ENCODE assay signal across 23 mouse cellular contexts in genomic region chr10:4096151-4096550, GRCm38 (mm10).
DNase-seq lines count a peak whose midpoint lies in the region; ATAC-seq and TF ChIP-seq lines count a peak whose summit lies in the region.
"Had no signal": no experiment of that assay in that cellular context is flagged by ENCODE, and none has a peak within 500 bp of the region (broad histone marks: within the 10 kb centered on the region; RNA-seq: fewer than 3 reads in every experiment).

No protein-coding gene starts in this region.

- 72% methylated on average over 5 of the region's 5 CpGs for WGBS in heart, embryonic 11.5 days (ENCODE audit: insufficient replicate concordance)
- 64% methylated on average over 5 of the region's 5 CpGs for WGBS in kidney, embryonic 16.5 days
- 54% methylated on average over 5 of the region's 5 CpGs for WGBS in thymus, adult 2 months

- H3K27ac ChIP-seq in heart, embryonic 11.5 days (ENCODE audit: low read depth, low read length) = peak overlapping the region; percentile 7; the same call in 1 of the 2 replicates
- H3K27ac ChIP-seq in kidney, embryonic 16.5 days (ENCODE audit: low read length) = peak overlapping the region; percentile 46; the same call in 1 of the 2 replicates
- no peak overlapping the region; the same call in 1 of the 2 replicates for H3K27ac ChIP-seq in thymus, adult 2 months (ENCODE audit: control insufficient read depth, insufficient read depth, low read length)
- H3K27ac ChIP-seq: embryonic facial prominence, embryonic 13.5 days; forebrain, embryonic 12.5 days; layer of hippocampus, adult 2 months; left cerebral cortex, adult 2 months; limb, embryonic 12.5 days; midbrain, embryonic 13.5 days had no signal

- no peaks in the 10 kb centered on the region for H3K4me1 ChIP-seq in heart, embryonic 11.5 days (ENCODE audit: control insufficient read depth, insufficient read depth, low read length)
- peaks cover 5% of the 10 kb centered on the region for H3K4me1 ChIP-seq in kidney, embryonic 16.5 days (ENCODE audit: insufficient read depth, low read length)
- H3K4me1 ChIP-seq in thymus, adult 2 months (replicated peaks; ENCODE audit: control insufficient read depth, insufficient read depth, low read length) = peaks cover 26% of the 10 kb centered on the region
- H3K4me1 ChIP-seq: embryonic facial prominence, embryonic 13.5 days; forebrain, embryonic 12.5 days; limb, embryonic 12.5 days had no signal

- no peak for DNase-seq in heart, postnatal 10 days
- no peak for DNase-seq in kidney, postnatal 14 days
- peak; percentile 16 for DNase-seq in thymus, postnatal 14 days
- no peak for DNase-seq in thymus, adult 2 months
- DNase-seq: adrenal gland, postnatal 25 days; B cell, adult 2 months; cerebellum, adult 18-20 months; cerebellum, postnatal 10 days; gastrocnemius, postnatal 25 days; heart, adult 18-20 months; kidney, adult 8-10 months; kidney, postnatal 36 days; liver, postnatal 0 days; lung, postnatal 4 days had no signal

- H3K27me3 ChIP-seq in heart, embryonic 11.5 days (ENCODE audit: control insufficient read depth, insufficient read depth, low read length) = no peaks in the 10 kb centered on the region
- H3K27me3 ChIP-seq in kidney, embryonic 16.5 days (ENCODE audit: insufficient read depth, low read length) = no peaks in the 10 kb centered on the region
- H3K27me3 ChIP-seq in thymus, adult 2 months (ENCODE audit: control insufficient read depth, insufficient read depth, low read length) = no peaks in the 10 kb centered on the region
- H3K27me3 ChIP-seq: embryonic facial prominence, embryonic 13.5 days; forebrain, embryonic 12.5 days; limb, embryonic 12.5 days; midbrain, embryonic 13.5 days had no signal

- no peak overlapping the region for H3K4me3 ChIP-seq in heart, embryonic 11.5 days (ENCODE audit: low read depth, low read length)
- H3K4me3 ChIP-seq in kidney, embryonic 16.5 days (ENCODE audit: low read length) = no peak overlapping the region
- H3K4me3 ChIP-seq in thymus, adult 2 months (ENCODE audit: control insufficient read depth, insufficient read depth, low read length) = no peak overlapping the region
- H3K4me3 ChIP-seq: embryonic facial prominence, embryonic 13.5 days; forebrain, embryonic 12.5 days; layer of hippocampus, adult 2 months; left cerebral cortex, adult 2 months; limb, embryonic 12.5 days; midbrain, embryonic 13.5 days had no signal

- no peaks in the 10 kb centered on the region for H3K36me3 ChIP-seq in heart, embryonic 11.5 days (ENCODE audit: control insufficient read depth, insufficient read depth, low read length)
- H3K36me3 ChIP-seq in kidney, embryonic 16.5 days (ENCODE audit: insufficient read depth, low read length) = peaks cover 6% of the 10 kb centered on the region; the same call in 1 of the 2 replicates
- H3K36me3 ChIP-seq in thymus, adult 2 months (ENCODE audit: control insufficient read depth, insufficient read depth, low read length) = no peaks in the 10 kb centered on the region
- H3K36me3 ChIP-seq: embryonic facial prominence, embryonic 13.5 days; limb, embryonic 12.5 days; midbrain, embryonic 13.5 days had no signal

- H3K9me3 ChIP-seq in heart, embryonic 11.5 days (replicated peaks; ENCODE audit: control insufficient read depth, low read length) = no peaks in the 10 kb centered on the region
- H3K9me3 ChIP-seq in kidney, embryonic 16.5 days (ENCODE audit: low read length) = no peaks in the 10 kb centered on the region
- H3K9me3 ChIP-seq: embryonic facial prominence, embryonic 13.5 days; forebrain, embryonic 12.5 days; limb, embryonic 12.5 days; midbrain, embryonic 13.5 days had no signal

- no peak overlapping the region for H3K4me2 ChIP-seq in heart, embryonic 11.5 days
- no peak overlapping the region for H3K4me2 ChIP-seq in kidney, embryonic 16.5 days (replicated peaks; ENCODE audit: low read depth, low read length)
- H3K4me2 ChIP-seq: embryonic facial prominence, embryonic 13.5 days; forebrain, embryonic 12.5 days; limb, embryonic 12.5 days; midbrain, embryonic 13.5 days had no signal

- no peak for TF ChIP-seq POLR2A in thymus, adult 2 months (IDR thresholded peaks at IDR 0.05; ENCODE audit: control insufficient read depth, extremely low read depth, insufficient read depth, low read length, poor library complexity)

- H3K9ac ChIP-seq in heart, embryonic 11.5 days (ENCODE audit: low read depth, low read length) = no peak overlapping the region
- H3K9ac ChIP-seq in kidney, embryonic 16.5 days (replicated peaks; ENCODE audit: low read length) = no peak overlapping the region
- H3K9ac ChIP-seq: embryonic facial prominence, embryonic 13.5 days; forebrain, embryonic 12.5 days; limb, embryonic 12.5 days; liver, postnatal 0 days; midbrain, embryonic 13.5 days had no signal

- no peak for TF ChIP-seq CTCF in thymus, adult 2 months (IDR thresholded peaks at IDR 0.05; ENCODE audit: borderline replicate concordance, control insufficient read depth, extremely low read depth, insufficient read depth, low read length, poor library complexity)

- intact Hi-C loops in heart, postnatal 10 days (cut with DNase I) = no loop called here

- ATAC-seq in heart, embryonic 11.5 days (replicated peaks; ENCODE audit: insufficient number of reproducible peaks, low FRiP score, low TSS enrichment) = no peak
- ATAC-seq in kidney, embryonic 16.5 days (ENCODE audit: low FRiP score, low TSS enrichment) = 0 out of 2 replicates have a peak, but pooled peaks have one; percentile 14
- ATAC-seq: hindbrain, embryonic 16.5 days; liver, postnatal 0 days; midbrain, embryonic 13.5 days had no signal
